Mouse (Mus musculus): ENCODE data around the gene B4galt2.
A peak's percentile ranks its signal among the peaks of the same experiment; 100 is the strongest.

The B4galt2 gene

GRCm38 (mm10) chr4:117869317-117869716 lies 14.0 kb downstream of the B4galt2 start:
- DNase-seq (ENCODE audit: low spot score): no peak

- DNase-seq (ENCODE audit: low spot score): peak; percentile 67
Observed at GRCm38 (mm10) chr4:117867823-117868222, 15.5 kb downstream of the B4galt2 start.

- DNase-seq (ENCODE audit: low spot score): no peak
Observed at GRCm38 (mm10) chr4:117867000-117867399, 16.3 kb downstream of the B4galt2 start.

- peak; percentile 87 for DNase-seq (ENCODE audit: low spot score)
Observed at GRCm38 (mm10) chr4:117866083-117866482, 17.2 kb downstream of the B4galt2 start.

- no peak for DNase-seq (ENCODE audit: low spot score)
Observed at GRCm38 (mm10) chr4:117862823-117863222, 20.5 kb downstream of the B4galt2 start.

- DNase-seq (ENCODE audit: low spot score): no peak
Observed at GRCm38 (mm10) chr4:117860570-117860969, 22.7 kb downstream of the B4galt2 start.

GRCm38 (mm10) chr4:117858794-117859193 lies 24.5 kb downstream of the B4galt2 start:
- DNase-seq (ENCODE audit: low spot score): peak; percentile 74

- no peak for DNase-seq (ENCODE audit: low spot score)
Observed at GRCm38 (mm10) chr4:117855146-117855545, 28.1 kb downstream of the B4galt2 start.

- DNase-seq (ENCODE audit: low spot score): no peak
Observed at GRCm38 (mm10) chr4:117852152-117852868, 31.0 kb downstream of the B4galt2 start.

GRCm38 (mm10) chr4:117850871-117851270 lies 32.4 kb downstream of the B4galt2 start:
- DNase-seq (ENCODE audit: low spot score): no peak

GRCm38 (mm10) chr4:117850176-117850575 lies 33.1 kb downstream of the B4galt2 start:
- no peak for DNase-seq (ENCODE audit: low spot score)

- DNase-seq (ENCODE audit: low spot score): no peak
Observed at GRCm38 (mm10) chr4:117849506-117849905, 33.8 kb downstream of the B4galt2 start.

- no peak for DNase-seq (ENCODE audit: low spot score)
Observed at GRCm38 (mm10) chr4:117849063-117849462, 34.2 kb downstream of the B4galt2 start.

GRCm38 (mm10) chr4:117847011-117847410 lies 36.3 kb downstream of the B4galt2 start:
- DNase-seq (ENCODE audit: low spot score): no peak

- DNase-seq (ENCODE audit: low spot score): no peak
Observed at GRCm38 (mm10) chr4:117846261-117846660, 37.0 kb downstream of the B4galt2 start.

- no peak for DNase-seq (ENCODE audit: low spot score)
Observed at GRCm38 (mm10) chr4:117845316-117845715, 38.0 kb downstream of the B4galt2 start.

GRCm38 (mm10) chr4:117844467-117844866 lies 38.8 kb downstream of the B4galt2 start:
- no peak for DNase-seq (ENCODE audit: low spot score)

GRCm38 (mm10) chr4:117843101-117843500 lies 40.2 kb downstream of the B4galt2 start:
- DNase-seq (ENCODE audit: low spot score): no peak

GRCm38 (mm10) chr4:117841566-117841965 lies 41.7 kb downstream of the B4galt2 start:
- no peak for DNase-seq (ENCODE audit: low spot score)

- DNase-seq (ENCODE audit: low spot score): no peak
Observed at GRCm38 (mm10) chr4:117840821-117841220, 42.5 kb downstream of the B4galt2 start.

- DNase-seq (ENCODE audit: low spot score): no peak
Observed at GRCm38 (mm10) chr4:117839366-117839765, 43.9 kb downstream of the B4galt2 start.

GRCm38 (mm10) chr4:117837271-117837670 lies 46.0 kb downstream of the B4galt2 start:
- DNase-seq (ENCODE audit: low spot score): no peak

- DNase-seq (ENCODE audit: low spot score): peak; percentile 89
Observed at GRCm38 (mm10) chr4:117836204-117836767, 47.0 kb downstream of the B4galt2 start.
